Mouse (Mus musculus) frontal cortex, adult 2 months (tissue): ENCODE measurements around the gene Krt28. TPM values are rescaled to one million over a fixed set of nuclear protein-coding genes. Genes with fewer than 3 reads are reported as not detected.
A peak's percentile ranks its signal among the peaks of the same experiment; 100 is the strongest.

Source experiments
- DNase-seq, 2 experiments: peaks; one replicate each; pipeline ENCODE4 v3.0.0; 2022; ENCODE audit warnings: low spot score in 1 of 2; ENCODE audit errors: extremely low spot score in 1 of 2
- polyA plus RNA-seq: library from polyadenylated mRNA; depleted of rRNA; stranded (reverse); fragments of >200 nt; gene quantifications from 2 replicates; pipeline ENCODE4 v1.2.3, GENCODE M21; 2012; rRNA removed

The Krt28 gene
- polyA plus RNA-seq, 1 experiment, result not detected

DNA sequence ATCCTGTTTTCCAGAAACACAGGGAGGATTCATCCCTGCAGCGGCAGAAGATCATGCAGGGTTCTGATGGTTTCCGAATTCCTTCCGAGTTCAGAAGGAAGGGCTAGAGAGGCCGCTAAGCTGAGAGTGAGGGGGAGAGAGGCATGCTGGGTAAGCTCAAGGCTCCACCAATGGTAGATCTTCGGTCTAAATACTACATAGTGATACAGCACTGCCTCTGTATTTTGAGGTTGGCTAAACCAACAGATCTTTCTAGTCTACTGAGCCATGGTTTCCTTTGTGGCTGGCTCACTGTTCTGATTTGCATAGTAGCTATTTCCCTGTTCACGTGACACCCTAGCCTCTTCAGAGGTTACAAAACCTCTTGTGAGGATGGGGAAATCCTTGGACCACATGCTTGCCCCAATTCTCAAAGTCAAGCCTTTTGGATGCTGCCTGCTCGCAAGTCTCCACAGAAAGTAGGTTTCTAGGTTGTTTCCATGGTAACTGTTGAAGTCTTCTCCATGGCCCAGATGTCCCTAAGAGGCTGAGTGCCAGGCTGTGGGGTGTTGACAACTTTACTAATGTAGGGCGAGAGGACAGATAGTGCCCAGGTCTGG, 4.8 kb downstream of the Krt28 start:
- peak; percentile 49 to 76 for DNase-seq

DNA sequence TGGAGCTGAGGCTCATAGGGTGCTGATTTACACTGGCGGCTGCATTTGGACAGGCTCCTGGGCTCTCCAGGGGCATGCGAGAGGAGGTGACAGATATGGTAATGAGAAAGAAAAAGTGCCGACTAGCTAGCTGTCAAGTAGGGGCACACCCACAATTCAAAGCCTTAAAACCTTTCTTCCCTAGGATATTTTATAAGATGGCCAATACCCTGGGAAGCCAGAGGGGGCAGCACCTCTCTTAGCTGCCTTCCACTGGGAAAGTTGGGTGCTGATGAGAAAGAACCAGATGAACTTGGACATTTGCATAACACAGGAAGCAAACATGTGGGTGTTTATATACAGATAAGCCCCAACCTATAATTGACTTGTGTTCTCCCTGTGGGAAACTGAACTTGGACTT, 5.5 kb downstream of the Krt28 start:
- no peak for DNase-seq

DNA sequence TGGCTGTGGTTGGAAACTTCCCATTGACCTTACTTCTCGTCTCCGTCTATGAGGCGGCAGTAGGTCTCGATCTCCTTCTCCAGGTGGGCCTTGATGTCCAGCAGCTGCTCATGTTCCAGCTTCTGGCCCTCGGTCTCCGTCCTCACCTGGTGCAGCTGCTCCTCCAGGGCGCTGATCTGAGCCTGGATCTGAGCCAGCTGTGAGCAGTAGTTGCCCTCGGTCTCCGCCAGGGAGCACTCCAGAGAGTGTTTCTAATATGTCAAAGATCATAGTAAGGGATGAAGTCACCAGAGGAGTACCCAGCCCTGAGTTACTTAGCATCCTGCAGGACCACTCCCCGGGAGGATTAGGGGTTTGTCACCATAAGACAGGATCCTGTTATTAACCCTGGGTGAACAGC, 7.9 kb downstream of the Krt28 start:
- DNase-seq, result no peak

DNA sequence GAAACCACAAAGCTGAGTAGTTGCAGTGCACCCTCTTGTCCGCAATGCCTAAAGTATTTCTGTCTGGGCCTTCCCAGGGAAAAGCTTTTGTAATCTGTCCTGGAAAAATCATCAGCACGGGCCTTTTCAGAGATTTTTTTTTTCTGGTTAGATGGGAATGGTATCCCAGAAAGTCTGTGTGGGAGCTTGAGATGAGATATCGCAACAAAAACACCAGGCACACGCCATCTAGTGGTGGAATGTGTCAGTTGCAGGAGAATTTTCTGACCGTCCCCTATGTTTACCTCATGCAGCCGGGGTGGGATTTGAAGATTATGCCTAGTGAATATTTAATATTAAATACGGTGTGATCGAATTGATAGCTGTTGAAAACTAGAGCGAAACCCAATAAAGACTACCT, 10.3 kb downstream of the Krt28 start:
- peak in 1 of 2 experiments; percentile 78 for DNase-seq

DNA sequence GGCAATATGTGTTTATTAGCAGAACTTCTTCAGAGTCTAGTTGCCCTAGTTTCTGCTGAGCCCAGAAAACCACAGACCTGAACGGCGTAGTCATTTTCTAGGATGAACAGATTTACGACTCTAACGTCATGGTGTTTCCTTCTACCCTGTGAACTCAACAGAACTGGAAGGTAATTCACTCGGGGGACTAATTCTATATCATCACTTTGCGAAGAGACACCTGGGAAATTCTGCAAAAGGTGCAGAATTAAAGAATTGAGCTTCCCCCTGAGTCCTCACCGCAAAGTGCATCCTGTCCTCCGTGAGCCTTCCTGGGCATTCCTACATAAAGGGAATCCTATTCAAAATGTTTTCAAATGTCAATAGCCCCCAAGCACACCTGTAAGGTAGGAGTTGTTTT, 13.3 kb downstream of the Krt28 start:
- DNase-seq, result no peak

DNA sequence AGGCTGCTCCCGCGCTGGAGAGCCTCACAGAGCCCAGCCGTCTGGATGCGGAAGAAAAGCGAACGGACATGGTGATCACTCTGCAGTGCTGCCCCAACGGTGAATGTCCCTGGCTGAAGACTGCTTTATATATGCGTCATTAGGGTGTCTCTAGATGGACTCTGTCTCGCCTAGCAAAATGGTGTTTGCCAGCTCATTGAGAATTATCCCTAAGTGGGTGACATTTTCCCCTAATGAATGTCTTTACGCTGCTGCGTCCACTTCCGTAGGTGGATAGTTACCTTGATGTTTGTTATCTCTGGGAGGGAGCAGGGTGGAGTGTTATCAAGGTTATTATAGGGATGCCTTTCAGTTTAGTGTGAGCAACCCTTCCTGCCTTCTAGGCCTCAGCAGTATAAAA, 23.7 kb downstream of the Krt28 start, which contains the start of gene Krt27:
Gene Krt27 (minus strand): TSS at position 101 of the 400 bp plus-strand sequence.
- DNase-seq, result no peak

DNA sequence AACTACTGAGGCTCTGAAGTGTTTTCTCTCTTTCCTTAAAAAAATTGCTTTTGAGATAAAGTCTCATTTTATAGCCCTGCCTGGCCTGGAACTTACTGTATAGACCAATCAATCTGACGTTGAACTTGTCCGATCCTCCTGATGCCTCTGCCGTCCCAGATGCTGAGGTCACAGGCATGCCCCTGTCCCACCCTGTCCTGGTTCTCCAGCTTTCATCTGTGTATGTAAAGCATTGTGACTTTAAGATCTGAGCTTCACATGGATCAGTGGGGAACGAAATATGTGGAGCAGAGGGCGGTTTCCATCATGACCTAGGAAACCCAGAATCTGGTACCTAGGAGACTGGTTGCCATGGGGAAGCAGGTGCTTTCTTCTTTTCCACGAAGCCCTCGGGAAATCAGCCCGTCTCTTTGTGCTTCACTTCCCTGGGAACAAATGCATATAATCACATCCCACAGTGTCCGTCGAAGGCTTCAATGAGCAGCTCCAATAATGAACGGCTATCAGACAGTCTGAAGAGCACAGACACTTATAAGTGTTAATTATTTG, 35.3 kb downstream of the Krt28 start:
- no peak for DNase-seq

DNA sequence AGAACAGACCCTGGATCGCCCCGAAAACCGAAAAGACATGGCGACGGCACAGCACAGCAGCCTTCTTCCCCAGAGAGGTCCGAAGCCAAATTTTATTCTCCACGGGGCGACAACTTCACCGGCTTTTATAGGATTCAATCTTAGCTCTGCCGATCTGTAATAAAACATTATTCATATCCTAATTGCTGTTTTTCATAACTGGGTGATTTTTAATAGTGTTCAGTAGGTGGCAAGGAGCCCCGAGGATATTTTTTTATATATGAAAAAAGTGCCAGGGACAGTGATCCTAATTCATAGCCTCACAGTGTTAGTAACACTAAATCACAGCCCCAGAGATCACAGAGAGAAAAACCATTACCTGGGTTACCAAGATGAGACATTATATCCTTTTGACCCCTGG, 36.8 kb downstream of the Krt28 start, which contains the start of gene Krt26:
Gene Krt26 (minus strand): TSS at position 101 of the 400 bp plus-strand sequence.
- DNase-seq, result no peak

DNA sequence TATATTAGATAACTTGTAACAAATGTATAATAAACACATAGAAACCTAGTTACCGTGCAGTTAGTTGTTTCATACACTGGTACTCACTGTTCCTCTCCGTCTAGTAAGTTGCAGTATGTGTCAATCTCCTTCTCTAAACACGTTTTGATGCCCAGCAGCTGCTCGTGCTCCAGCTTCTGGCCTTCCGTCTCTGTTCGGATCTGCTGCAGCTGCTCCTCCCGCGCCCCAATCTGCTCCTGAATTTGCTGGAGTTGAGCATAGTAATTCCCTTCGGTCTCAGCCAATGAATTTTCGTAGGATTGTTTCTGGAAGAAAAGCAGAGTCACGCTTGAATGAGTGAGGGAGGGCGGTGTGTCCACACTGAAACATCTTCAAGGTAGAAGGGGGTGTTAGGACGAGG, 41.3 kb downstream of the Krt28 start:
- DNase-seq, result peak; percentile 24 to 58

DNA sequence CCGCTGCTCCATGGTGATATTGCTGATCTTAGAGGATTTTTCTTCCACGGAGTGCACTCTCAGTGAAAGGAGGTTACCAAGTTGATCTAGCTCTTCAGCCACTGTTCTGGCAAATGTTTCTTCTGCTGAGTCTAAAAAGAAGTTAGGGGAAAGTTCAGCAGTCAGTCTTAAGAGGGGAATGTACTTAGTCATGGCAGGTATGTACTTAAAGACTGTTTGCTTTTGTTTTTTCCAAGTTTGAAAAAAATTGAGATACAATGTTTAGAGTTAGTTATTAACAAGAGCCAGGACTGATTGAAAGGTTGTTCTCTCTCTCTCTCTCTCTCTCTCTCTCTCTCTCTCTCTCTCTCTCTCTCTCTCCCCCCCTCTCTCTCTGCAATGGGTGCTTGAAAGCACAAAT, 45.0 kb downstream of the Krt28 start:
- no peak for DNase-seq

DNA sequence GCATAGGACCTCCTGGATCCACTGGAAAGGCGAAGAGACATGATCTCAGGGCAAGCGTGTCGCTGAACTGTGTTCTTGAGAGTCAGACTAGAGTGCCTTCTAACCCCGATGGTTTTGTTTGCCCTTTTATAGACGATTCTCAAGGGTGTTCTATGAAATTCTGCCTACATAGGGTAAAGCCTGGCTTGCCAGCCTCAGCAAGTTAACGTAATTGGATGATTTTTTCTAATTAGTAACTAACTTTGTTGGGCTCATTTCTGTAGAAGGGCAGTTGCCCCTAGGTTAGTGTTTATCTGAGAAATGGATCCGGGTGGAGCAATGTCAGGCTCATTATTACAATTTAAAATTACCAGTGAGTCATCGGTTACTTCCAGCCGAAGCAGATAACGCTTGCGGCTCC, 51.9 kb downstream of the Krt28 start, which contains the start of gene Krt25:
Gene Krt25 (minus strand): TSS at position 101 of the 400 bp plus-strand sequence.
- no peak for DNase-seq

DNA sequence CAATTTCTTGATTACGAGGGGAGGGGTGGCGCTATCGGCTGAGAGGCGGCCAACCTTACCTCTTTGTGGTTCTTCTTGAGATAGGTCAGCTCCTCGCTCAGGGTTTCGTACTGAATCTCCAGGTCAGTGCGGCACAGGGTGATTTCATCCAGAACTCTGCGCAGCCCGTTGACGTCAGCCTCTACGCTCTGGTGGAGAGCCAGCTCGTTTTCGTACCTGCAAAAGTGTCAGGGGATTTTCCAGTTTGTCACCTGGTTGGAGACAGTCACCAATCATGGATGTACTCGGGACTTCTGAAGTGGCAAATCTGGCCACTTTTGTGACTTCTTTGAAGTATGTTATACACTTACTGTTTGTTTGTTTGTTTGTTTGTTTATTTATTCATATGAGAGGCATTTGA, 53.6 kb downstream of the Krt28 start:
- DNase-seq, result no peak

DNA sequence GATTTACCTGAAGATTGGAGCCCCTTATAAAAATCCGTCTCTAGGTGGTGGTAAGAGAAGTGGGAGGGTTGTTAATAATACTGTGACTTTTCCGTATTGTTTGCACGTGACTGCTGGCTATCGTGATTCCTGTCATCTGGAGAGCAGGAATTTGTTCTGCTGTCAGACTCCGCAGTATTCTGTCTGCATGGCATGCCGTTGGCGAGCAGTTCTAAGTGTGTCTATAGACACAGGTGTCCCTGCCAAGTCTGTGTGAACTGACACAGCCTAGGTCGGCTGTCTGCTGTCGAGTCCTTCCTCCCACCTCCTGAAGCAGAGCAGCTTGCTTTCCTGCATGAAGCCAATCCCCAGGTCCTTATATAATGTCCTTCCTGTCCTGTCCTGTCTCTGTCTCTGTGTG, 55.6 kb downstream of the Krt28 start:
- no peak for DNase-seq

DNA sequence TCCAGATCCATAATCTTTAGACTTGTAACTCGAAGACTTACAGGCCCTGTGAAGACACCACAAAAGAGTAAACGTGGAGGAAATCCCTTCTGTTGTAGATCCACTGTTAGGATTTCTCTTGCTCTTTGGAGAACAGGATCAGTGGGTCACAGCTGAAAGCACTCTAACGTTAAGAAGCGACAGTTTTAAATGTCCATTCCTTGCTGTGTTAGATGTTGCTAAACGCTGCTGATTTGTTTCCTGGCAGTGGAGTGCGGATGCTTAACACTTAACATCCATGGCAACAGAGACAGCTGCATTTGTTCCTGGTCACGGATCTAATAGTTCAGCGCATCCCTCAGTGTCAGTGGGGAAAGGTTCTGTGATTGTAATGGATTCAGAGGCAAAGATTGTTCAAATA, 58.2 kb downstream of the Krt28 start:
- no peak for DNase-seq

Other genes starting within 250 kb of the Krt28 start
- gene Ccr7, start 219.8 kb downstream of the Krt28 start, polyA plus RNA-seq, result 0.14 and 0.19 TPM in 2 replicates
- 93.5 and 97.6 TPM in 2 replicates for gene Smarce1, start 143.9 kb downstream of the Krt28 start, polyA plus RNA-seq
- gene Krt222, start 130.8 kb downstream of the Krt28 start, polyA plus RNA-seq, result 21.4 and 22.9 TPM in 2 replicates
- gene Krt24, start 89.6 kb downstream of the Krt28 start, polyA plus RNA-seq, result not detected in 2 replicates
- 0.06 and 0.15 TPM in 2 replicates for gene Krt25, start 52.0 kb downstream of the Krt28 start, polyA plus RNA-seq
- gene Krt26, start 36.9 kb downstream of the Krt28 start, polyA plus RNA-seq, result 0.06 TPM in 1 of 2 replicates, not detected in the other
- 0.19 TPM in 1 of 2 replicates, not detected in the other for gene Krt27, start 23.8 kb downstream of the Krt28 start, polyA plus RNA-seq
- gene Krt10, start 14.5 kb upstream of the Krt28 start, polyA plus RNA-seq, result 9.3 and 11.7 TPM in 2 replicates
- 6.7 and 9.7 TPM in 2 replicates for gene Krt12, start 47.4 kb upstream of the Krt28 start, polyA plus RNA-seq
- 0.08 TPM in 2 replicates for gene Krt20, start 63.2 kb upstream of the Krt28 start, polyA plus RNA-seq
- gene Krt23, start 118.2 kb upstream of the Krt28 start, polyA plus RNA-seq, result 0.15 TPM in 1 of 2 replicates, not detected in the other
- not detected in 2 replicates for gene Krt39, start 146.4 kb upstream of the Krt28 start, polyA plus RNA-seq
- gene Krt40, start 168.3 kb upstream of the Krt28 start, polyA plus RNA-seq, result 0.08 TPM in 1 of 2 replicates, not detected in the other
- gene Krtap3-3, start 176.0 kb upstream of the Krt28 start, polyA plus RNA-seq, result not detected in 2 replicates
- not detected in 2 replicates for gene Krtap3-2, start 181.9 kb upstream of the Krt28 start, polyA plus RNA-seq
- gene Gm11939, start 184.6 kb upstream of the Krt28 start, polyA plus RNA-seq, result not detected in 2 replicates
- not detected in 2 replicates for gene Krtap3-1, start 191.7 kb upstream of the Krt28 start, polyA plus RNA-seq
- gene Krtap1-5, start 206.1 kb upstream of the Krt28 start, polyA plus RNA-seq, result not detected in 2 replicates
- gene Krtap1-4, start 208.8 kb upstream of the Krt28 start, polyA plus RNA-seq, result not detected in 2 replicates
- gene Krtap1-3, start 216.4 kb upstream of the Krt28 start, polyA plus RNA-seq, result not detected in 2 replicates
- not detected in 2 replicates for gene Krtap9-3, start 223.2 kb upstream of the Krt28 start, polyA plus RNA-seq
- not detected in 2 replicates for gene Gm11938, start 228.4 kb upstream of the Krt28 start, polyA plus RNA-seq
- gene Gm11937, start 235.3 kb upstream of the Krt28 start, polyA plus RNA-seq, result not detected in 2 replicates
- not detected in 2 replicates for gene Krtap2-4, start 239.9 kb upstream of the Krt28 start, polyA plus RNA-seq
- gene Gm11562, start 245.5 kb upstream of the Krt28 start, polyA plus RNA-seq, result not detected in 2 replicates